Mouse (Mus musculus): ENCODE data around the gene Mvp.

DNA sequence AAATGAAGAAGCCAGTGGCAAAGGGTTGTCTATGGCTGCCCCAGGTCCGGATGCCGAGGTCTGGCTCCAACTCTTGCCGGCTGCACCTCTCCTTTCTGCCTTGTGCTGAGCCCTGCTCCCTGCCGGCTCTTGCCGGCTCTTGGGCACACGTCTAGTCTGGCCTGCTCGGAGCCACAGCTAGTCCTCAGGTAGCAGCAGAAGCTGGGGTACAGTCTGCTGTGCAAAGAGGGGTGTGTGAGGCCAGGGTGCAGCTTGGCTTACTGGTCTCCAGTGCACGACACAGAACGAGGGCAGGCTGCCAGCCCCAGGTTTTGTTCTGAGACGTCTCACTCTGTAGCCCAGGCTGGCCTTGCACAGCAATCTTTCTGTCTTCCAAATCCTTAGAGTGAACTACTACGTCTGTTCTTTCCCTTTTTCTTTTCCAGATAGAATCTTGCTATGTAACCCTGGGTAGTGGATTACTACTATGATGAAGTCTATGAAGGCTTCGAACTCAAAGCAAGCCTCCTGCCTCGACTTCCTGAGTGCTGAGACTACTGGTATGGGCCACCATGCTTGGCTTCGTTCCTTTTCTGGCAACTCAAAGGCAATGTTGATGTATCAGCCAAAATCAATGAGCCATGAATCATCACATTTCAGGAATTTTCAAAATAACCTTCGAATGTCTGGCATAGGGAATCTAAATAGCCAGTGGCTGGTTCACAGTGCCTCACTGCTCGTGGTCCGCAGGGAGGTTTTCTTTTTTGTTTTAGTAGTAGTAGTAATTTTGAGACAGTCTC lies 4.9 kb downstream of the Mvp start:
- TF ChIP-seq CTCF (IDR thresholded peaks at IDR 0.05; ENCODE audit: low read depth, low read length): no peak
- TF ChIP-seq POLR2A (IDR thresholded peaks at IDR 0.05; ENCODE audit: extremely low read depth, insufficient read depth, low read length): no peak
